Mouse (Mus musculus) liver, embryonic 12.5 days (tissue): ENCODE results near the gene Hsd17b6. TPM values are rescaled to one million over a fixed set of nuclear protein-coding genes. Genes with fewer than 3 reads are reported as not detected.

Source experiments
- ATAC-seq: fragments of 200-750 bp; cut with Nextera tagmentation; 2 replicates; pipeline ENCODE4 v1.8.0; 2017; ENCODE audit warnings: moderate number of reproducible peaks, mild to moderate bottlenecking, moderate library complexity
- H3K27ac ChIP-seq: fragments of 300-500 bp; sonication (generic); 2 replicates; pipeline ENCODE4 v1.5.1; 2016; ENCODE audit warnings: mild to moderate bottlenecking
- H3K27me3 ChIP-seq: fragments of 300-500 bp; sonication (generic); replicated peaks from 2 replicates; pipeline ENCODE4 v1.6.1; 2016; ENCODE audit warnings: mild to moderate bottlenecking, moderate library complexity
- H3K36me3 ChIP-seq: fragments of 300-500 bp; sonication (generic); 2 replicates; pipeline ENCODE4 v1.6.1; 2016; ENCODE audit warnings: mild to moderate bottlenecking, moderate library complexity
- H3K4me1 ChIP-seq: fragments of 300-500 bp; sonication (generic); 2 replicates; pipeline ENCODE4 v1.6.1; 2016
- H3K4me2 ChIP-seq: fragments of 300-500 bp; sonication (generic); 2 replicates; pipeline ENCODE4 v1.6.1; 2016; ENCODE audit warnings: mild to moderate bottlenecking, moderate library complexity
- H3K4me3 ChIP-seq: fragments of 300-500 bp; sonication (generic); 2 replicates; pipeline ENCODE4 v1.5.1; 2016; ENCODE audit warnings: mild to moderate bottlenecking, moderate library complexity
- H3K9ac ChIP-seq: fragments of 300-500 bp; sonication (generic); 2 replicates; pipeline ENCODE4 v1.6.1; 2016; ENCODE audit warnings: mild to moderate bottlenecking, moderate library complexity
- H3K9me3 ChIP-seq: fragments of 300-500 bp; sonication (generic); replicated peaks from 2 replicates; pipeline ENCODE4 v1.6.1; 2016; ENCODE audit warnings: mild to moderate bottlenecking, moderate library complexity
- WGBS: fragments of 180-500 bp; shearing (Covaris S2); methylation state at CpG from one replicate; pipeline ENCODE4 v1.1.7; 2016; ENCODE audit not compliant: insufficient replicate concordance; 5-methylcytosine and 5-hydroxymethylcytosine counted together
- polyA plus RNA-seq: library from polyadenylated mRNA; unstranded; fragments of >200 nt; fragmentation: Nextera tagmentation; extraction: Ambion mirVana; gene quantifications from 2 replicates; pipeline ENCODE4 v1.2.1, GENCODE M21; 2016

Gene Hsd17b6
- polyA plus RNA-seq, 1 experiment from 2014 or later, result 0.17 TPM

GRCm38 (mm10) chr10:128003281-128003801 lies 4.1 kb downstream of the Hsd17b6 start:
- Histone ChIP-seq H3K4me1 (no peaks in the 10 kb centered on the region), H3K27ac (no peak overlapping the region), H3K4me3 (no peak overlapping the region), H3K9me3 (no peaks in the 10 kb centered on the region), H3K27me3 (no peaks in the 10 kb centered on the region), H3K4me2 (no peak overlapping the region), H3K9ac (no peak overlapping the region), H3K36me3 (no peaks in the 10 kb centered on the region)
- WGBS, result 60% methylated on average over 3 of the region's 3 CpGs
- no peak for ATAC-seq

- no peak overlapping the region for H3K4me3 ChIP-seq
- H3K36me3 ChIP-seq, result no peaks in the 10 kb centered on the region
- H3K4me2 ChIP-seq, result no peak overlapping the region
- H3K4me1 ChIP-seq, result no peaks in the 10 kb centered on the region
- 88% methylated on average over 1 of the region's 1 CpGs for WGBS
- H3K27ac ChIP-seq, result no peak overlapping the region
- no peaks in the 10 kb centered on the region for H3K9me3 ChIP-seq
- no peak overlapping the region for H3K9ac ChIP-seq
- no peaks in the 10 kb centered on the region for H3K27me3 ChIP-seq
- no peak for ATAC-seq
Measured at GRCm38 (mm10) chr10:127998260-127998659, 9.2 kb downstream of the Hsd17b6 start.

DNA sequence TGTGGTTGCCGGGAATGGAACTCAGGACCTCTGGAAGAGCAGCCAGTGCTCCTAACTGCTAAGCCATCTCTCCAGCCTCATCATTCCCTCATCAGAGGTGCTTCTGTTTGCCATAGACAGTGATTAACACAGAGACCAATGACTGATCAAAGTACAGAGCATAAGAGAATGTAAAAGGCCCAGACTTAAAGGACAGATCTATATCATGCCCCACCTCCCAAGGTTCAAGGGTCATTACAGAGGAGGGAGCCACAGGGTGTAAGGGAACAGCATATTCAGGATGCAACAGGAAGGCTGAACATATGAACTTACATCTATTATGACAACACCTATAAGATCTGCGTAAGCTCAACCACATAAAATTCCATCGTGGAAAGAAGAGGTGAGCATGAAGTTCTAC lies 10.7 kb downstream of the Hsd17b6 start:
- Histone ChIP-seq H3K4me3 (no peak overlapping the region), H3K9me3 (no peaks in the 10 kb centered on the region), H3K27me3 (no peaks in the 10 kb centered on the region), H3K4me1 (no peaks in the 10 kb centered on the region), H3K4me2 (no peak overlapping the region), H3K9ac (no peak overlapping the region), H3K36me3 (no peaks in the 10 kb centered on the region), H3K27ac (no peak overlapping the region)
- WGBS, result 67% methylated on average over 3 of the region's 3 CpGs
- ATAC-seq, result no peak

DNA sequence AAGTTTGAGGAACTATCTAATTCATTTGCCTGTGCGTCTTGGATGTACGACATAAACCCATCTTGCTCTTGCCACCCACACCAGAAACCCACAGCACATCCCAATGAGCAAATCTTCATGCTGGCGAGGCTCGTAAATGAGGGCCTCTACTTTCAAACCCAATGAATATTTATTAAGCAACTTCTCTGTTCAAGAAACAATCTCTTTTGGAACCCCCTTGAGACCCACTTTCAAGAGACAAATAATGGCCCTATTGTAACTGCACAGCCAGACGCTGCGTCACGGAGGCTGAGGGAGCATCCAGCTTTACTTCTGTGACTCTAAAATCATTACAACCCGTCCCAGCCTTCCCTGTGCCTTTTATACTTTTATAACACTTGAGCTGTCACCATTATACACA lies 21.8 kb downstream of the Hsd17b6 start:
- Histone ChIP-seq H3K4me2 (no peak overlapping the region), H3K9ac (no peak overlapping the region), H3K36me3 (no peaks in the 10 kb centered on the region), H3K27me3 (no peaks in the 10 kb centered on the region; the same call in 1 of the 2 replicates), H3K27ac (no peak overlapping the region), H3K4me3 (no peak overlapping the region), H3K4me1 (no peaks in the 10 kb centered on the region), H3K9me3 (no peaks in the 10 kb centered on the region)
- ATAC-seq, result no peak
- 70% methylated on average over 8 of the region's 8 CpGs for WGBS

DNA sequence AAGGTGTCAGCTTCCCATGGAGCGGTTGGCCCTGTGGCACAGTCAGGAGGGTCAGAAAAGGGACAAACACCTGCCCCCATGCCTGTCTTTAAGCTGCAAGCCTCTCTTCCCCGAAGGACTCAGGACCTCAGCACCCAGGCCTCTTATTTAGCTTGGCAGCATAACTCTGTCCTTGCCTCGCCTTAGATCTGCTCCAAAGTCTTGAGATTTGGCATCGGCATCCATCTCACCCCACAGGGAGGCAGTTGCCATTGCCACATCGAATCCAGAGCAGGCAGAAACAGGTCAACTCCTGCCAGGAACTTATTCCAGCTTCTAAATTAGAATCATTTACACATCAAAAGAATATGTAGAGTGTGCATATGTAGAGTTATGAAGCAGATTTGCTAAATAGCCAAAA lies 22.8 kb downstream of the Hsd17b6 start:
- 57% methylated on average over 5 of the region's 5 CpGs for WGBS

DNA sequence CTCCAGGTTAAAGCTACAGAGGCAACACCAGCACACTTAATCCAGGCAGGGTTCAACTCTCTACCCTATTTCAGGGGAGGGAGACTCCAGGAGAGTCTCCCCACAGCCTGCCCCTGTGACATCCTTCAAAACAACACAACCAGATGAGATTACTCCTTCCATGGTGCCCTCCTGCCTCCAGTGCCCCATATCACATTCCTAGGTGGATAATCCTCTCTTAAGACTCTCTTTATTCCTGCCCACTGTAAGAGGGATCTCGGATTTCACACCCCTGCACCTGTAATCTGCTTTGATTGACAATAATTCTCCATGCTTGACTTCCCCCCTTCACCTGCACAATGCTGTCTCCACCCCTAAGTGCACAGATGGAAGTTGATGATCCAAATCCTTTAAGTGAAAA lies 31.9 kb downstream of the Hsd17b6 start:
- ATAC-seq, result no peak
- Histone ChIP-seq H3K4me3 (no peak overlapping the region), H3K27me3 (no peaks in the 10 kb centered on the region), H3K27ac (no peak overlapping the region), H3K4me1 (0 out of 2 replicates have a peak, but pooled peaks cover 1% of the 10 kb centered on the region), H3K9me3 (no peaks in the 10 kb centered on the region), H3K36me3 (no peaks in the 10 kb centered on the region), H3K4me2 (no peak overlapping the region), H3K9ac (no peak overlapping the region)
- 16% methylated on average over 1 of the region's 1 CpGs for WGBS

More for the DNA sequence above, 22.8 kb downstream of the Hsd17b6 start:
- no peak for ATAC-seq
- H3K36me3 ChIP-seq, result no peaks in the 10 kb centered on the region
- no peaks in the 10 kb centered on the region for H3K4me1 ChIP-seq
- H3K27me3 ChIP-seq, result no peaks in the 10 kb centered on the region; the same call in 1 of the 2 replicates
- no peaks in the 10 kb centered on the region for H3K9me3 ChIP-seq
- H3K9ac ChIP-seq, result no peak overlapping the region
- H3K27ac ChIP-seq, result no peak overlapping the region
- H3K4me2 ChIP-seq, result no peak overlapping the region
- H3K4me3 ChIP-seq, result no peak overlapping the region

DNA sequence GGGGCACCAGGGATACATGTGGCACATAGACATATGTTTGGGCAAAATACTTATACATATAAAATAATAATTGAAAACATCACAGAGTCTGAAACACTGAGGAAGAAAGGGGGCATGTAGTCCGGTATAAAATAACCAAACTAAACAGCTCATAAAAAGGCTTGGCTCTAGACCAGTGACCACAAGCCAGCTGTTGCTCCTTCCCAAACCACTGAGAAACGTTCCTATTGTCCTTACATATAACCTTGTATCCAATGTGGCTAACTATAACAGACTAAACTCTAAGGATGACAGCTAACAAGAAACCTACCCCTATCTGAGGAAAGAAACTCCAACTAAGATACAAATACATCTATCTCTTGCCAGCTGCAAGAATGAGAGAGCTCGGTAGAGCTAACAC lies 33.3 kb downstream of the Hsd17b6 start:
- H3K27ac ChIP-seq, result no peak overlapping the region
- no peaks in the 10 kb centered on the region for H3K9me3 ChIP-seq
- WGBS, result 59% methylated on average over 3 of the region's 3 CpGs
- peaks cover 13% of the 10 kb centered on the region; the same call in 1 of the 2 replicates for H3K4me1 ChIP-seq
- H3K9ac ChIP-seq, result no peak overlapping the region
- no peaks in the 10 kb centered on the region for H3K27me3 ChIP-seq
- H3K4me2 ChIP-seq, result no peak overlapping the region
- no peak overlapping the region for H3K4me3 ChIP-seq
- ATAC-seq, result no peak
- H3K36me3 ChIP-seq, result no peaks in the 10 kb centered on the region

DNA sequence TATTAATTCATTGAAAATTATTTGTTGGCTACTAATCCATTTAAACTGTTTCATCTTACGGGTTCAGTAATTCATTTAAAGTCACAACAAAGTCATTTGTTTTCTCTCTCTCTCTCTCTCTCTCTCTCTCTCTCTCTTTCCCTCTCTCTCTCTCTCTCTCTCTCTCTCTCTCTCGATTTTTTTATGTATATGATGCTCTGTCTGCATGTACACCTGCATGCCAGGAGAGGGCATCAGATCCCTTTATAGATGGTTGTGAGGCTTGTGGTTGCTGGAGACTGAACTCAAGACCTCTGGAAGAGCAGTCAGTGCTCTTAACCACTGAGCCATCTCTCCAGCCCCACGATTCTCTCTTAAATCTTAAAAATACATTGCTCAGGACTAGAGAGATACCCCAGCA lies 36.3 kb downstream of the Hsd17b6 start:
- H3K9me3 ChIP-seq, result no peaks in the 10 kb centered on the region
- no peak overlapping the region for H3K4me2 ChIP-seq
- no peak for ATAC-seq
- no peaks in the 10 kb centered on the region for H3K27me3 ChIP-seq
- H3K9ac ChIP-seq, result no peak overlapping the region
- no peak overlapping the region for H3K27ac ChIP-seq
- H3K36me3 ChIP-seq, result no peaks in the 10 kb centered on the region
- WGBS, result 44% methylated on average over 3 of the region's 3 CpGs
- no peak overlapping the region for H3K4me3 ChIP-seq
- H3K4me1 ChIP-seq, result peaks cover 13% of the 10 kb centered on the region; the same call in 1 of the 2 replicates

DNA sequence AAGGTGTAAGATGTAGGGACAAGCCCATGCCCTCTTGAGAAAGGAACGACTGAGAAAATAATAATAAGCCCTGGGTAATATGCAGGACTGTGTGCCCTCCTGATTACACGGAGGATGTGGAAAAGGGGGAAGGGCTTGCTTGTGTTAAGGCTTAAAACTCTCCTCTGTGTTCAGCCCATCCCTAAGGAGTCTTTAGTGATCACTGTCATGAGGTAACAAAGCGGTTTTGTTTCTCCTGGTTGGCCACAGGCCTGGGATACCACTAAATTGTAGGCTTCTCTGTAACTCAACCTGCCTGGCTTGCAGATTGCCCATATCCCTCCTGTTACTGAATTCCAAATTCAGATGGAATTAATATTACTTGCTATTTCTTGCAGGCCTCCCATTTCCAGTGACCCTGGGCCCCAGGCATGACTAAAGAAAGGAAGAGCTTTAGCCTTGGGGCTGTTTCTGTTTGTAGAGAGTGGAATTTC lies 37.0 kb downstream of the Hsd17b6 start:
- no peaks in the 10 kb centered on the region for H3K36me3 ChIP-seq
- H3K9me3 ChIP-seq, result no peaks in the 10 kb centered on the region
- no peak overlapping the region for H3K4me2 ChIP-seq
- no peaks in the 10 kb centered on the region for H3K27me3 ChIP-seq
- WGBS, result 57% methylated on average over 3 of the region's 3 CpGs
- no peak overlapping the region for H3K27ac ChIP-seq
- H3K9ac ChIP-seq, result no peak overlapping the region
- ATAC-seq, result no peak
- peaks cover 13% of the 10 kb centered on the region; the same call in 1 of the 2 replicates for H3K4me1 ChIP-seq
- H3K4me3 ChIP-seq, result no peak overlapping the region

GRCm38 (mm10) chr10:127969820-127970219 lies 37.6 kb downstream of the Hsd17b6 start:
- Histone ChIP-seq H3K36me3 (no peaks in the 10 kb centered on the region), H3K9me3 (no peaks in the 10 kb centered on the region), H3K27me3 (no peaks in the 10 kb centered on the region), H3K27ac (no peak overlapping the region), H3K4me1 (peaks cover 13% of the 10 kb centered on the region; the same call in 1 of the 2 replicates), H3K9ac (no peak overlapping the region), H3K4me2 (no peak overlapping the region), H3K4me3 (no peak overlapping the region)
- 24% methylated on average over 4 of the region's 4 CpGs for whole genome bisulfite sequencing
- ATAC-seq, result 0 out of 2 replicates have a peak, but pooled peaks have one; percentile 21

DNA sequence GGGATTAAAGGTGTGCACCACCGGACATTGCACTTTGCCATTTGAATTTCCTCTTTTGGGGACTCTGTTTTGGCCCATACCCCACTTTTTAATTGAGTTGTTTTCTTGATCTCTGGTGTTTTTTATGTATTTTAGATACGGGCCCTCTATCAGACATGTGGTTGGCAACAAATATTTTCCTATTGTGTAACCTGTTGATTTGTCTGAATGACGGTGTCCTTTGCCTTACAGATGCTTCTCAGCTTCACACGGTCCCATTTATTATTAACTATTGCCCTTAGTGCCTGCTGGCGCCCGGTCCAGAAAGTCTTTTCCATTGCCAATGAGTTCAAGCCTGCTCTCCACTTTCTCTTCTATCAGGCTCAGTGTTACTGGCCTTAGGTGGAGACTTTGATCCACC lies 40.9 kb downstream of the Hsd17b6 start:
- peaks cover 13% of the 10 kb centered on the region; the same call in 1 of the 2 replicates for H3K4me1 ChIP-seq
- no peak for ATAC-seq
- no peaks in the 10 kb centered on the region for H3K27me3 ChIP-seq
- no peaks in the 10 kb centered on the region for H3K36me3 ChIP-seq
- no peaks in the 10 kb centered on the region for H3K9me3 ChIP-seq
- H3K4me3 ChIP-seq, result no peak overlapping the region
- WGBS, result 68% methylated on average over 6 of the region's 6 CpGs
- H3K4me2 ChIP-seq, result no peak overlapping the region
- no peak overlapping the region for H3K27ac ChIP-seq
- H3K9ac ChIP-seq, result no peak overlapping the region

DNA sequence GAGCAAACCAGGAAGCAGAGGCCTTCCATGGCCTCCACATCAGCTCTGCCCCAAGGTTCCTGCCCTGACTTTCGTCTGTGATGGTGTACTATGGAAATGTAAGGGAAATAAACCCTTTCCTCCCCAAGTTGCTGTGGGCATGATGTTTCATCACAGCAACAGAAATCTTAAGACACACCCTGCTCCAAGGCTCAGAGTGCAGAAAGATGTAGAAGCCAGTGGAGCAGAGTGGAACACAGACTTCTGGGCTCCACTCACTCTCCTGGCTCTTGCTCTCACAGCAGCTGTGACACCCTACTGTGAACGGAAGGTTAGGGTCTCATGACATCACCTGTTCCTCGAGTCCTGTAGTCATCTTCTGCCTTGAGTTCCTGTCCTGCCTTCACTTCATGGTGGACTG lies 43.4 kb downstream of the Hsd17b6 start:
- Histone ChIP-seq H3K36me3 (no peaks in the 10 kb centered on the region), H3K9ac (no peak overlapping the region), H3K27ac (no peak overlapping the region), H3K9me3 (no peaks in the 10 kb centered on the region), H3K27me3 (no peaks in the 10 kb centered on the region), H3K4me2 (no peak overlapping the region), H3K4me1 (no peaks in the 10 kb centered on the region), H3K4me3 (no peak overlapping the region)
- ATAC-seq, result no peak
- WGBS, result 44% methylated on average over 3 of the region's 3 CpGs

- no peaks in the 10 kb centered on the region for H3K36me3 ChIP-seq
- H3K4me2 ChIP-seq, result no peak overlapping the region
- H3K9me3 ChIP-seq, result no peaks in the 10 kb centered on the region
- no peaks in the 10 kb centered on the region for H3K27me3 ChIP-seq
- H3K4me3 ChIP-seq, result no peak overlapping the region
- WGBS, result 61% methylated on average over 3 of the region's 3 CpGs
- H3K9ac ChIP-seq, result no peak overlapping the region
- H3K4me1 ChIP-seq, result no peaks in the 10 kb centered on the region
- no peak for ATAC-seq
- no peak overlapping the region for H3K27ac ChIP-seq
Measured at GRCm38 (mm10) chr10:127962451-127962850, 45.0 kb downstream of the Hsd17b6 start.
